Mouse (Mus musculus) splenic B cell, adult 2 months (primary cell): ENCODE results near the gene Wbp2.

Experiments
- DNase-seq: peaks from one replicate; pipeline ENCODE4 v3.0.0-alpha.2; 2011; ENCODE audit warnings: low read depth, low spot score
- H3K27me3 ChIP-seq: 2 replicates; pipeline ENCODE4 v1.6.1; 2012; ENCODE audit warnings: mild to moderate bottlenecking, low read length, moderate library complexity, mixed read lengths; ENCODE audit not compliant: control insufficient read depth, poor library complexity, insufficient read depth, severe bottlenecking
- H3K36me3 ChIP-seq: 2 replicates; pipeline ENCODE4 v1.6.1; 2012; ENCODE audit warnings: mild to moderate bottlenecking, low read length, moderate library complexity, mixed read lengths; ENCODE audit not compliant: control insufficient read depth, poor library complexity, insufficient read depth, severe bottlenecking

Gene Wbp2

GRCm38 (mm10) chr11:116071510-116071909, 15.3 kb downstream of the Wbp2 start:
- Histone ChIP-seq H3K36me3 (peaks cover 4% of the 10 kb centered on the region), H3K27me3 (no peaks in the 10 kb centered on the region)
- peak; percentile 66 for DNase-seq

- no peak for DNase-seq
- Histone ChIP-seq H3K36me3 (peaks cover 4% of the 10 kb centered on the region), H3K27me3 (no peaks in the 10 kb centered on the region)
Observed at GRCm38 (mm10) chr11:116065345-116065744, 21.4 kb downstream of the Wbp2 start.

- no peak for DNase-seq
- Histone ChIP-seq H3K27me3 (no peaks in the 10 kb centered on the region), H3K36me3 (peaks cover 3% of the 10 kb centered on the region)
Observed at GRCm38 (mm10) chr11:116064187-116064867, 22.5 kb downstream of the Wbp2 start.

GRCm38 (mm10) chr11:116063562-116063961, 23.2 kb downstream of the Wbp2 start:
- Histone ChIP-seq H3K27me3 (no peaks in the 10 kb centered on the region), H3K36me3 (peaks cover 5% of the 10 kb centered on the region)
- DNase-seq, result no peak

GRCm38 (mm10) chr11:116062521-116062920, 24.3 kb downstream of the Wbp2 start:
- no peak for DNase-seq
- H3K27me3 ChIP-seq, result no peaks in the 10 kb centered on the region
- H3K36me3 ChIP-seq, result peaks cover 5% of the 10 kb centered on the region

GRCm38 (mm10) chr11:116061641-116062415, 25.0 kb downstream of the Wbp2 start:
- no peak for DNase-seq

GRCm38 (mm10) chr11:116060596-116060995, 26.2 kb downstream of the Wbp2 start:
- Histone ChIP-seq H3K27me3 (no peaks in the 10 kb centered on the region), H3K36me3 (peaks cover 6% of the 10 kb centered on the region)
- no peak for DNase-seq

More at GRCm38 (mm10) chr11:116061641-116062415, 25.0 kb downstream of the Wbp2 start:
- Histone ChIP-seq H3K27me3 (no peaks in the 10 kb centered on the region), H3K36me3 (peaks cover 5% of the 10 kb centered on the region)

- H3K27me3 ChIP-seq, result no peaks in the 10 kb centered on the region
- peaks cover 8% of the 10 kb centered on the region for H3K36me3 ChIP-seq
- DNase-seq, result no peak
Observed at GRCm38 (mm10) chr11:116059691-116060025, 27.1 kb downstream of the Wbp2 start.

GRCm38 (mm10) chr11:116058868-116059690, 27.7 kb downstream of the Wbp2 start:
- no peak for DNase-seq
- H3K36me3 ChIP-seq, result peaks cover 10% of the 10 kb centered on the region

GRCm38 (mm10) chr11:116058022-116058614, 28.7 kb downstream of the Wbp2 start:
- Histone ChIP-seq H3K27me3 (no peaks in the 10 kb centered on the region), H3K36me3 (peaks cover 10% of the 10 kb centered on the region)
- DNase-seq, result no peak

More at GRCm38 (mm10) chr11:116058868-116059690, 27.7 kb downstream of the Wbp2 start:
- no peaks in the 10 kb centered on the region for H3K27me3 ChIP-seq

GRCm38 (mm10) chr11:116057237-116057881, 29.4 kb downstream of the Wbp2 start:
- no peak for DNase-seq
- peaks cover 13% of the 10 kb centered on the region for H3K36me3 ChIP-seq
- H3K27me3 ChIP-seq, result no peaks in the 10 kb centered on the region

GRCm38 (mm10) chr11:116055873-116056272, 30.9 kb downstream of the Wbp2 start:
- Histone ChIP-seq H3K36me3 (peaks cover 13% of the 10 kb centered on the region), H3K27me3 (no peaks in the 10 kb centered on the region)
- no peak for DNase-seq

GRCm38 (mm10) chr11:116053510-116054229, 33.1 kb downstream of the Wbp2 start:
- Histone ChIP-seq H3K27me3 (no peaks in the 10 kb centered on the region), H3K36me3 (peaks cover 16% of the 10 kb centered on the region)
- DNase-seq, result no peak

GRCm38 (mm10) chr11:116050196-116050595, 36.6 kb downstream of the Wbp2 start:
- H3K36me3 ChIP-seq, result peaks cover 16% of the 10 kb centered on the region
- no peaks in the 10 kb centered on the region for H3K27me3 ChIP-seq
- DNase-seq, result no peak
